Mouse (Mus musculus) heart, embryonic 15.5 days (tissue): ENCODE measurements around the gene Cnot8. TPM values are rescaled to one million over a fixed set of nuclear protein-coding genes. Genes with fewer than 3 reads are reported as not detected.
"Not testable (repeated sequence)": the region's sequence is repeated elsewhere in the genome, so short reads cannot be mapped to it uniquely, and the experiment has no call there.

Experiments used
- ATAC-seq: fragments of 200-750 bp; cut with Nextera tagmentation; replicated peaks from 2 replicates; pipeline ENCODE4 v1.8.0; 2017; ENCODE audit warnings: low read depth, moderate TSS enrichment; ENCODE audit not compliant: insufficient number of reproducible peaks, insufficient read depth, low FRiP score
- H3K27ac ChIP-seq: fragments of 300-500 bp; sonication (generic); 2 replicates; pipeline ENCODE4 v1.5.1; 2015; ENCODE audit warnings: mild to moderate bottlenecking, inconsistent platforms
- H3K27me3 ChIP-seq: fragments of 300-500 bp; sonication (generic); 2 replicates; pipeline ENCODE4 v1.6.1; 2015; ENCODE audit warnings: inconsistent platforms
- H3K36me3 ChIP-seq: fragments of 300-500 bp; sonication (generic); 2 replicates; pipeline ENCODE4 v1.6.1; 2015; ENCODE audit warnings: mild to moderate bottlenecking, inconsistent platforms
- H3K4me1 ChIP-seq: fragments of 300-500 bp; sonication (generic); replicated peaks from 2 replicates; pipeline ENCODE4 v1.6.1; 2015; ENCODE audit warnings: inconsistent platforms
- H3K4me2 ChIP-seq: fragments of 300-500 bp; sonication (generic); 2 replicates; pipeline ENCODE4 v1.6.1; 2015; ENCODE audit warnings: inconsistent platforms, mild to moderate bottlenecking, moderate library complexity
- H3K4me3 ChIP-seq: fragments of 300-500 bp; sonication (generic); 2 replicates; pipeline ENCODE4 v1.5.1; 2015; ENCODE audit warnings: mild to moderate bottlenecking, inconsistent platforms
- H3K9ac ChIP-seq: fragments of 300-500 bp; sonication (generic); 2 replicates; pipeline ENCODE4 v1.6.1; 2015; ENCODE audit warnings: mild to moderate bottlenecking, inconsistent platforms
- H3K9me3 ChIP-seq: fragments of 300-500 bp; sonication (generic); replicated peaks from 2 replicates; pipeline ENCODE4 v1.6.1; 2016; ENCODE audit warnings: inconsistent platforms
- WGBS: fragments of 180-500 bp; shearing (Covaris S2); methylation state at CpG from one replicate; pipeline ENCODE4 v1.1.7; 2015; ENCODE audit warnings: mixed read lengths; 5-methylcytosine and 5-hydroxymethylcytosine counted together
- polyA plus RNA-seq: library from polyadenylated mRNA; unstranded; fragments of >200 nt; fragmentation: Nextera tagmentation; extraction: Ambion mirVana; gene quantifications from 2 replicates; pipeline ENCODE4 v1.2.1, GENCODE M21; 2015

Gene Cnot8
- polyA plus RNA-seq = 67.6 and 81.1 TPM in 2 replicates

DNA sequence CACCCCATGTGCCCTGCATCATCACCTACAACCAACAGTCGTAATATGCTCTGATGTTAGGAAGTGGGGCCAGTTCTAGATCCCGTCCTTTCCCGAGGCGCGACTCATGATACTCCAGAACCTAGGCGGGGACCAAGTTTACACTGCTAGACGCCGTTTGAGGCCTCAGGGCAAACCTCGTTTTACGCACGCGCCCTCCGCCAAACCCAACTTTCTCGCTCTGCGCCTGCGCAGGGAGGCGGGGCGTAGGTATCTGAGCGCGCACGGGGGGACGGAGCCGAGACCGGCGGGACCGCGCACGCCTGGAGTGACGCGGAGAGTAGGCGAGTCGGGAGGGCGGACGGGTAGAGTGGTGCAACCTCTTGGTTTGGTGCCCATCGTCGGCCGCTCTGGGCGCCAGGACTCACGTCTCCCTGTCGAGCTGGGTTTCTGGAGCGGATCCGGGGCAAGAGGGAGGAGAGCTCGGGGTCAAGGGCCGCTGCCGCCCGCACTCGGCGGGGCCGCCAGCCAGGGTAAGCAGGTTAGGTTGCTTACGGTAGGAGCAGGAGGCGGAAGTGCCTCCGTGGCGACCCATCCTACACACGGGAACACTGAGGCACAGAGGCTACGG lies at the start of gene Cnot8:
Gene Cnot8, plus strand, starts transcription at position 457 of the 610 bp plus-strand sequence.
- 1% methylated on average over 55 of the region's 55 CpGs for WGBS
- peaks cover 17% of the 10 kb centered on the region for H3K4me1 ChIP-seq

DNA sequence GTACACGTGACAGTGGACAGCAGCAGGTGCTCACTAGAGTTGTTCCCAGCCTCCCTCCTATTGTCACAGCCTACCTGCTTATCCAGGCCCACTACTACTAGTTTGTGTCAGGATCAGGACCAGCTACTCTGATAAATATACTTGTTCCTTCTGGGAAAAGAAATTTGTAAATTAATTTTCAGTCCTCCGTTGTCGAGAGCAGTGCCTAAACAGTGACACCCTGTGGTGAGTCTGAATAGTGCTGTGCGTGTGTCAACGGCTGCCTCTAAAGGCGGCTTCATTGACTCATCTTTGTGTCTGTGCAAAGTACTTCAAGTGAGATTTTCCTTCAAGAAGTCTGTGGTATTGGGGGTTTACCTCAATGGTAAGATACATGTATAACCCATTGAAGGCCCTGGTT lies 46.5 kb upstream of the Cnot8 start:
- Histone ChIP-seq H3K36me3 (peaks cover 80% of the 10 kb centered on the region), H3K4me1 (no peaks in the 10 kb centered on the region), H3K9me3 (no peaks in the 10 kb centered on the region), H3K27ac (no peak overlapping the region), H3K9ac (no peak overlapping the region), H3K27me3 (no peaks in the 10 kb centered on the region), H3K4me3 (no peak overlapping the region), H3K4me2 (no peak overlapping the region)
- ATAC-seq = no peak
- WGBS = 54% methylated on average over 6 of the region's 6 CpGs

More for the DNA sequence above, at the start of gene Cnot8:
- no peaks in the 10 kb centered on the region for H3K27me3 ChIP-seq
- H3K9ac ChIP-seq = peak within 1 kb of the TSS; percentile 96
- peak within 1 kb of the TSS; percentile 93 for H3K27ac ChIP-seq
- H3K4me2 ChIP-seq = peak within 1 kb of the TSS; percentile 76
- H3K36me3 ChIP-seq = no peaks in the 10 kb centered on the region
- no peaks in the 10 kb centered on the region for H3K9me3 ChIP-seq
- ATAC-seq = peak; percentile 98
- peak within 1 kb of the TSS; percentile 94 for H3K4me3 ChIP-seq

- not testable (repeated sequence) for ATAC-seq, H3K9me3 ChIP-seq, H3K4me1 ChIP-seq, H3K27ac ChIP-seq, H3K9ac ChIP-seq, H3K4me3 ChIP-seq, H3K27me3 ChIP-seq, H3K4me2 ChIP-seq
- WGBS = 95% methylated on average over 7 of the region's 7 CpGs
- peaks cover 57% of the 10 kb centered on the region for H3K36me3 ChIP-seq
Measured at GRCm38 (mm10) chr11:58059752-58060151, 44.2 kb upstream of the Cnot8 start.

DNA sequence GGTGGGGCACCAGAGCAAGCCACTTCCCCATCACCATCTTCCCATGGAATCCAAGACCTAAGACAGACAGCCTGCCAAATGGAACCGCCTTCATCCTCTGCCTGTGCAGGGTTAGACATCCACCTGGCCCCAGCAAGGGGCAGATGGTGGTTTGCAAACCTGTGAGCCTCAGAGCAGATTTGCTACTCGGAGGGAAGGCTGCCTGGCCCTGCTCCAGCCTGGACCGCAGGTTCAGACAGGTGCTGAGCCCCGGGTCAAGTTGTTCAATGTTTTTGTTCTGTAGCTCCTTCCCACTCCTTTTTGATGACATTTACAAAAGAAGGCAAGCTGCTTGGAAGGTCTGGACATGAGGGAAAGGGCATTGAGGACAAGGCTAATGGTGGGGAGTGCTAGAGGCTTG lies 42.7 kb upstream of the Cnot8 start:
- H3K9ac ChIP-seq, ATAC-seq, H3K4me3 ChIP-seq, H3K9me3 ChIP-seq, H3K27me3 ChIP-seq, H3K4me1 ChIP-seq, H3K27ac ChIP-seq, H3K4me2 ChIP-seq: not testable (repeated sequence)
- H3K36me3 ChIP-seq = peaks cover 42% of the 10 kb centered on the region
- WGBS = 90% methylated on average over 4 of the region's 4 CpGs

GRCm38 (mm10) chr11:58062586-58062985 lies 41.4 kb upstream of the Cnot8 start:
- Histone ChIP-seq H3K4me3 (no peak overlapping the region), H3K36me3 (peaks cover 29% of the 10 kb centered on the region), H3K9me3 (no peaks in the 10 kb centered on the region), H3K9ac (no peak overlapping the region), H3K4me2 (no peak overlapping the region), H3K27me3 (no peaks in the 10 kb centered on the region), H3K4me1 (peaks cover 2% of the 10 kb centered on the region; the same call in 1 of the 2 replicates), H3K27ac (no peak overlapping the region)
- no peak for ATAC-seq
- WGBS = 91% methylated on average over 4 of the region's 4 CpGs

GRCm38 (mm10) chr11:58065025-58065424 lies 38.9 kb upstream of the Cnot8 start:
- Histone ChIP-seq H3K4me1 (peaks cover 2% of the 10 kb centered on the region; the same call in 1 of the 2 replicates), H3K9me3 (no peaks in the 10 kb centered on the region), H3K36me3 (peaks cover 9% of the 10 kb centered on the region), H3K27ac (no peak overlapping the region), H3K4me2 (no peak overlapping the region), H3K9ac (no peak overlapping the region), H3K27me3 (no peaks in the 10 kb centered on the region), H3K4me3 (no peak overlapping the region)
- no peak for ATAC-seq
- WGBS = 85% methylated on average over 4 of the region's 4 CpGs

DNA sequence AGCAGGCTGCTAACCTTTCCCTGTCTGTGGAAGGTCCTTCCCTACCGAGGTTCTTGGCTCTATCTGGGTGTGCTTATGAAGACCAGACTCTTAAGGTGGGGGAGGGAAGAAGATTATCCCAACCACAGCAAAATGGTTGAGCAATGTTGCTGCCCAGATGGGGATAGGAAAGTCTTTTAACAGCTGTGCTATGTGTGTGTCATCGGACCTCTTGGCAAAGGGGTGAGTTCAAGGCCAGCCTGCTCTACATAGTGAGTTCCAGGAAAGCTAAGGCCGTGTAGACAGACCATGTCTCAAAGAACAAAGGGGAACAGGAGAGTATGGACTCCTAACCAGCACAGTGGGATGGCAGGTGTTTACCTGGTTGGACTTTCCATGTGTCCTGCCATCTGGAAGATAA lies 31.0 kb upstream of the Cnot8 start:
- no peak overlapping the region for H3K27ac ChIP-seq
- H3K9me3 ChIP-seq = no peaks in the 10 kb centered on the region
- H3K36me3 ChIP-seq = no peaks in the 10 kb centered on the region
- no peak overlapping the region for H3K9ac ChIP-seq
- H3K4me1 ChIP-seq = no peaks in the 10 kb centered on the region
- no peak for ATAC-seq
- no peaks in the 10 kb centered on the region for H3K27me3 ChIP-seq
- 78% methylated on average over 3 of the region's 3 CpGs for WGBS
- H3K4me2 ChIP-seq = no peak overlapping the region
- H3K4me3 ChIP-seq = no peak overlapping the region

GRCm38 (mm10) chr11:58077270-58077669 lies 26.7 kb upstream of the Cnot8 start:
- Histone ChIP-seq H3K4me3 (no peak overlapping the region), H3K27ac (no peak overlapping the region), H3K4me2 (no peak overlapping the region), H3K36me3 (no peaks in the 10 kb centered on the region), H3K9me3 (no peaks in the 10 kb centered on the region), H3K27me3 (no peaks in the 10 kb centered on the region), H3K9ac (no peak overlapping the region), H3K4me1 (no peaks in the 10 kb centered on the region)
- no peak for ATAC-seq
- 68% methylated on average over 4 of the region's 4 CpGs for WGBS

DNA sequence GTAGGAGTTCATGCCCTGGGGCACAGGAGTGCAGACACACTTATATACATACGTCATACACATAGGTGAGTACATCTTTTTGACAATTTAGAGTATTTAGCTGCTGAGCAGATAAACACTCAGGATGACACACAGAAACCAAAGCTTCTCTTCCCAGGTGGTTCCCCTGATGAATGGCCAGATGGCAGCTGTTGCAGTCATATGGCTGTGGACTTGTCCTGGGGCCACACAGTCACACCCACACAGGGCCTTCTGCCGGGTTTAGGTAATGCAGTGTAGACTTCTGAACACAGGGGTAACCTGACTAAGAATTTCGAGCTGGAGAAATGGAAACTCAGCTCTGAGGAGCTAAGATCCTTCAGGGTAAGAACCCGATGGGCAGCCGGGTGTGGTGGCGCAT lies 22.2 kb upstream of the Cnot8 start:
- no peaks in the 10 kb centered on the region for H3K27me3 ChIP-seq
- no peak overlapping the region for H3K27ac ChIP-seq
- H3K4me3 ChIP-seq = no peak overlapping the region
- no peak for ATAC-seq
- no peaks in the 10 kb centered on the region for H3K4me1 ChIP-seq
- no peak overlapping the region for H3K4me2 ChIP-seq
- H3K36me3 ChIP-seq = no peaks in the 10 kb centered on the region
- H3K9ac ChIP-seq = no peak overlapping the region
- WGBS = 84% methylated on average over 6 of the region's 6 CpGs
- no peaks in the 10 kb centered on the region for H3K9me3 ChIP-seq

DNA sequence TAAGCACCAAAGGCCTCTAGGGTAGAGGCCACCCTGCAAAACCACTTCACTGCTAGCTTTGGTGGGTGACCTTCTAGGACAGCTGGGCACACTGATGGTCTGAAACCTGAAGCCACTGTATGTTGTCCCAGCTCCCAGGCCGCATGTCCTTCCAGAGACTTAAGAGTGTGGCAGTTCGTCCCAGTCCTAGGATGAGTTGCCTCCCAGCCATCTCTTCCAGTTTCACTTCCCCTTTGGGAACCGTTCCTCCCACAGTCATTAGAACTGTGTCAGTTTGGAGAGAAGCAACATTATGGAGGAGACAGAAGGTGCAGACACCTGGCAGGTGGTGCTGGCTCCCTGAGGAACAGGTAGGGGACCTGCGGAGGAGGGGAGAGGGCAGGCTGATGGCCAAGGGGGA lies 11.4 kb upstream of the Cnot8 start:
- ATAC-seq = no peak
- Histone ChIP-seq H3K27me3 (0 out of 2 replicates have a peak, but pooled peaks cover 4% of the 10 kb centered on the region), H3K27ac (no peak overlapping the region), H3K9me3 (no peaks in the 10 kb centered on the region), H3K9ac (peak overlapping the region; percentile 25; the same call in 1 of the 2 replicates), H3K36me3 (no peaks in the 10 kb centered on the region), H3K4me2 (peak overlapping the region; percentile 55), H3K4me1 (peaks cover 10% of the 10 kb centered on the region), H3K4me3 (peak overlapping the region; percentile 27)
- WGBS = 52% methylated on average over 4 of the region's 4 CpGs

DNA sequence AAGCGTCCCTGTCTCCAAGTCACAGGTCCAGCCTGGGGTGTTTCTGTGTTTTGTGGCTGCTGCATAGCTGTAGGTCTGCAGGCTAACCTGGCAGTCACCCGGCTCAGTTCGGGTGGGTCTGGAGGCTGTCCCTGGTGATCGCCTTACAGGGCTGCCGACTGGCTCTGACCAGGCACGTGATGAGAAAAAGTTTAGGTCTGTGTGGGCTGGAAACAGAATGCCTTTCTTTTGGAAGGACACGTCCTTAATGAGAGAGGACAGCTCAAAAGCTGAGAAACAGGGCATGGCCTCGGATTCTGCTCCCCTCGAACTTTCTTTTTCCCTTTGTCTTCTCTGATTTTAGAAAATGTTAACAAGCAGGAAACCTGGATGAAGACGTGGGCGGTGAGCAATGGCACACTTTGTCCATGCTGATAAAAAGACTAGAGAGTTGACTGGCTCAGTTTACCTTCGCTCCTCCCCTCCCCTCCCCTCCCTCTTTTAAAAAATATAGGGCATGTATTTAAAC lies 10.9 kb upstream of the Cnot8 start, which contains the start of gene Gm12248:
Gene Gm12248, minus strand, starts transcription at position 114 of the 508 bp plus-strand sequence.
- H3K27me3 ChIP-seq = 0 out of 2 replicates have a peak, but pooled peaks cover 4% of the 10 kb centered on the region
- H3K4me2 ChIP-seq = peak within 1 kb of the TSS; percentile 55
- ATAC-seq = 0 out of 2 replicates have a peak, but pooled peaks have one; percentile 62
- H3K27ac ChIP-seq = no peak within 1 kb of the TSS
- no peaks in the 10 kb centered on the region for H3K36me3 ChIP-seq
- H3K9ac ChIP-seq = peak within 1 kb of the TSS; percentile 25; the same call in 1 of the 2 replicates
- WGBS = 14% methylated on average over 12 of the region's 12 CpGs
- no peaks in the 10 kb centered on the region for H3K9me3 ChIP-seq
- peak within 1 kb of the TSS; percentile 27 for H3K4me3 ChIP-seq
- H3K4me1 ChIP-seq = peaks cover 14% of the 10 kb centered on the region

- Histone ChIP-seq H3K9me3 (no peaks in the 10 kb centered on the region), H3K27me3 (0 out of 2 replicates have a peak, but pooled peaks cover 7% of the 10 kb centered on the region), H3K4me2 (no peak overlapping the region), H3K9ac (no peak overlapping the region), H3K36me3 (no peaks in the 10 kb centered on the region), H3K4me3 (no peak overlapping the region), H3K4me1 (peaks cover 14% of the 10 kb centered on the region), H3K27ac (no peak overlapping the region)
- no peak for ATAC-seq
- WGBS = 83% methylated on average over 4 of the region's 4 CpGs
Measured at GRCm38 (mm10) chr11:58094766-58095165, 9.2 kb upstream of the Cnot8 start.
